Mouse (Mus musculus): Measurements from ENCODE around the gene Clrn3. TPM values are rescaled to one million over a fixed set of nuclear protein-coding genes. Genes with fewer than 3 reads are reported as not detected.
A peak's percentile ranks its signal among the peaks of the same experiment; 100 is the strongest.
"Not testable (repeated sequence)": the region's sequence is repeated elsewhere in the genome, so short reads cannot be mapped to it uniquely, and the experiment has no call there.

Clrn3 gene
- not detected for total RNA-seq (2021)

DNA sequence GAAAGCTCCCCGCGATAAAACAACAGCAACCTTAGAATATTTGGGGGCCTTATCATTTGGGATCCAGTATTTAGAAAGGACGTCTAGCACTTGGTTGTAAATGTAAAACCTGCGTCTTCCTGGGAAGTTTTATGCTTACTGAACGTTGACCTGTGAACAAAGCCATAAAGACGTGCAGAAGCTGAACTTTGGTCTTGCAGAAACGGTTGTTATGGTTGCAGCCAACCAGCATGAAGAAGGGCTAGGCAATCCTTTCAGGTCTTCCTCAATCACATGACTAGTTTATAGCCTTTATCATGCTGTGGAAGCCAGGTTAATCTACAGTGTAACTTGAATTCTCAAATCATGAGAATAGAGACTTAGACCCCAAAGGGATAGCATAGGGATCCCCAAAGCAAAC is at the start of gene Clrn3:
Gene Clrn3 (minus strand): TSS at position 140 of the 400 bp plus-strand sequence.
- intact Hi-C loops (cut with DNase I) = no loop called here
- DNase-seq (ENCODE audit: low spot score) = no peak

DNA sequence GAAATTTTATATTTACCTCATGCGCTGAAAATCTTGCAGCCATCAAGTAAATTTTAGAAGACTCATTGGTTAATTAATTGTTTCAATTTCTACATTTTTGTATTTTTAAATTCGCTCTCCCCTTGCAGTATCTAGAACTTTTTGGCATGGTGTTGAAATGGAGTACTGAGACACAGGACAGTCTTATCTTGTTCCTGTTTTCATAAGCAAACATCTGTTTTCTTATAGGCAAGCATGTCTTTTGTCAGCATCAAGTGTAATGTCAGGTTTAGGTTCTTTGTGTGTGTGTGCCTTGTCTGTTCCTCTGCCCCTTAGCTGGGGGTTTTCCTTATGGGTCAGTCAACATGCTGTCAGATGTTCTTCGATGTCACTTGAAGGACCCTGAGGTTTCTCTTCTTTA is 47.9 kb upstream of the Clrn3 start:
- DNase-seq (ENCODE audit: low spot score) = no peak
- intact Hi-C loops (cut with DNase I) = no loop called here

DNA sequence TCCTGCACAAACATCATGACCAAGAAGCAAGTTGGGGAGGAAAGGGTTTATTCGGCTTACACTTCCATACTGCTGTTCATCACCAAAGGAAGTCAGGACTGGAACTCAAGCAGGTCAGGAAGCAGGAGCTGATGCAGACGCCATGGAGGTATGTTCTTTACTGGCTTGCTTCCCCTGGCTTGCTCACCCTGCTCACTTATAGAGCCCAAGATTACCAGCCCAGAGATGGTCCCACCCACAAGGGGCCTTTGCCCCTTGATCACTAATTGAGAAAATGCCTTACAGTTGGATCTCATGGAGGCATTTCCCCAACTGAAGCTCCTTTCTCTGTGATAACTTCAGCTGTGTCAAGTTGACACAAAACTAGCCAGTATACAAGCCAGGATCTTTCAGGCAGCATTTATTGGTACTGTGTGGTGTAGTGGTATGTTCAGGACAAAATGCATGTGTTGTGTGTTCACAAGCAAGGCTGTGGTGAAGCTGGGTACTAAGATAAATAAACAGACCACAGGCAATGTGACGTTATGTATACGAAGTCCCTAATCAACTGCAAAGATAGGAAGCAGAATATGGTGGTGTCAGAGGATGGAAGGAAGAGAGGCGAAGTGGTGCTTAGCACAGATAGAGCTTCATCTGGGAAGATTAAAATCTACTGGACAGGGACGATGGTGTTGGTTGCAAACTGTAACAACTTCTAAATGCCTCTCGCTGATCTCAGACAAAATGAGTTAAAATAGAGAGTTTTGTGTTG is 47.0 kb upstream of the Clrn3 start:
- intact Hi-C loops (cut with DNase I); DNase-seq (ENCODE audit: low spot score): not testable (repeated sequence)

DNA sequence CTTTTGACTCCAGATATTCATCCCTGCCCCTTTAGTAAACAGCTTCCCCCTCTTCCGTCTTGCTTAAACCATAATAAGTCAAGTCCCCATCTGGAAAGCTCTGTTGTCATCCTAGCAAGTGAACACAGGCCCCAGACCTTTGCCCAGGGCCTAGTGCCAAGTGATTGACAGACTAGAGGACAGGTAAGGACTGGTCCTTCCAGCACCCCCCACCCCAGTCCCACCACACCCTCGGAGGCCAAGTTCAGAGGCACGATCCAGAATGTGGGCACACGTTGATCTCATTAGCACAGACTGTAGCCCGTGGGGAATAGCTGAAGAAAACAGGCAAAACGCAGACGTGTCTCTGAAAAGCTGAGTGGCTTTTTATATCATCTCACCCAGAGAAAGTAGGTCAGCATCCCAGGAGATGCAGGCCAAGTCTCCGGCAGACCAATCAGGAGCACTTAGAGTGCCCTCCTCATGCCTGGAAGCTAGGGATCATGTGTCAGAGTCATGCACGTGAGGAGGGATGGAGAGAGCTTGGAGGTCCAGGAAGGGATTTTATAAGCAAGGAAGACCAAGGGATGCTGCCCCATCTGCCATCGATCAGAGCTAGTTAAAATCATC is 43.6 kb upstream of the Clrn3 start:
- DNase-seq (ENCODE audit: low spot score) = no peak
- intact Hi-C loops (cut with DNase I) = no loop called here

DNA sequence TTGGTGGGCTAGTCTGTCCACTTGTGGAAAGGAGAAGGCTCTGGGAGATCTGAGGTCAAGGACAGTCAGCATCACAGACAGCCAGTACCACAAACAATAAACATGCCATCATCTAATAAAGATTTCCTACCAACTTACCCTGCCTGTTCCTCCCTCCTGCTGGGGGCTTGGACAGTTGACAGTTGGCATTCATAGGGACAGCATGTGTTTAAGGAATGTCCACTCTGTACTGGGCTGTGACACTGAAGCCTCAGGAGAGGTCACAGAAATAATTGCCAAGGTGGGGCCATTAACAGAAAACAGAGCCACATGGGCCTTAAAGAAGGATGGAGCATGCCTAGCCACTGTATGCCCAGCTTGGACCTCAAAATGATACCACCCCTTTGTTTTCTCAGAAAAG is 42.9 kb upstream of the Clrn3 start:
- intact Hi-C loops (cut with DNase I) = no loop called here
- DNase-seq (ENCODE audit: low spot score) = no peak

DNA sequence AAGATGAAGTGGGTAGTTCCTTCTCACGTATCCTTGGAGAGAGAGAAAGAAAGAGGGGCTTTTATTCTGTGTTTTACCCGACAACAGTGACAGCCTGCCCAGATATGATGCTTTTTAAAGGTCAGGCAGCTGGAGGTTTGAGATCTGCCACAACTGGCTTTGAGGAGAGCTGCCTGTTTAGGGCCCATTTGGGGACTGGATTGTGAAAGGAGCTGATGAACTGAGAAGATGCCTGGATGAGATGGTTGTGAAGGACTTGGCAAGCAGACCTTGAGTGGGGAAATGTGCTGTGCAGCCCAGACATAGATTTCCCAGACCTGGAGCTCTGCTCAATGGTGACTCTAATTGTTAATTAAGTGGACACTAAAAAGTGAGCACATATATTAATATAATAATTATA is 40.1 kb upstream of the Clrn3 start:
- no peak for DNase-seq (ENCODE audit: low spot score)

DNA sequence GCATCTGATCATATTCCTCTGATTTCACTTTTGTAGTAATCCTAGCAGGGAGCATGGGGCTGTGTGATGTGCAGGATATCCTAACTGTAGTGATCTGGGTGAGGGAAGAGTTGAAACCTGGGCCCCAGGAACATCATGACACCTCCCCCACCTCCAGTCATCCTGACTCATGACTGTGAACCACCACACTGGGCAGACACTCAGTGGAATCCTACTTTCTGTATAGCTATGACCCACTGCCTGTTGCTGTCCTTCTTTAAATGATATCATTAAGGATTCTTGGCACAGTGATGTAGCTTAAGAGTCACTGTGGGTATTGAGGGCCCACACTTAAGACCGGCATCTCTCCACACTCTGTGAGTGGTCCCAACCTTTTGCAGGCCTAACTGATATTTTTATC is 39.1 kb upstream of the Clrn3 start:
- DNase-seq (ENCODE audit: low spot score) = no peak
- intact Hi-C loops (cut with DNase I) = no loop called here

More for the DNA sequence above, 40.1 kb upstream of the Clrn3 start:
- intact Hi-C loops (cut with DNase I) = no loop called here

DNA sequence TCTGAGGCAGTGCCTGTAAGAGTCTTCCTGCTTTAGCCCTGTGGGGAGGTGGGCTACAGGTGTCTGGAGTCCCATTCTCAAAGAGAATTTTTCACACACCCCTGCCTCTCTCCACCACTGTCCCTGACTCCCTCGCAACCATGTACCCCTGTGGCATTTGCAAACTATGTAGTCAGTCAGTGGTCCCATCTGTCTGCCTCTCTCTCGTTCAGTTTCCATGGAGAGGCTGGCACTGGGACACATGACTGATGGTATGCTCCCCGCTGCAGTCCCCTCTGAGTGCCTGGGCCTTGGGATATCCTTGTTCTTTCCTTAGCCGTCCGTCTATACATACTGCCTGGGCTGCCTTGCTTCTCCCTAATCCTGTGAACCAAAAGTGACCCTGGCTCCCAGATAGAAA is 37.6 kb upstream of the Clrn3 start:
- intact Hi-C loops (cut with DNase I) = no loop called here
- no peak for DNase-seq (ENCODE audit: low spot score)

DNA sequence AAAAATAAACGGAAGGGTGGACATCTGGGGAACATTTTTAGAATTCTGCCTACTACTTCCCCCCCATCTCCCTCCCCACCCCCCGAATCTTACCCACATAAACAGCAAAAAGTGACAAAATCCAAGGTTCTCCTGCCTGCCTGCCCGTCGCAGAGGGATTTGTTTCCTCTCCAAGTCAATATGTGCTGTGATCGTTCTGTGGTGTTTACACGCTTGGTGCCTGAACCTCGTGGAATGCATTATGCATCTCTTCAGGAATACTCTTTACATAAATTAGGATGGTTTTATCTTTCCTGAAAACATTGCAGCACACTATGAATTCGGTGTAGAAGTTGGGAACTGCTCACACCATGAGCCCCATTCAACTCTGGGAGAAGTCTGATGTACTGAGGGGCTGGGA is 35.6 kb upstream of the Clrn3 start:
- DNase-seq (ENCODE audit: low spot score) = no peak
- intact Hi-C loops (cut with DNase I) = no loop called here

DNA sequence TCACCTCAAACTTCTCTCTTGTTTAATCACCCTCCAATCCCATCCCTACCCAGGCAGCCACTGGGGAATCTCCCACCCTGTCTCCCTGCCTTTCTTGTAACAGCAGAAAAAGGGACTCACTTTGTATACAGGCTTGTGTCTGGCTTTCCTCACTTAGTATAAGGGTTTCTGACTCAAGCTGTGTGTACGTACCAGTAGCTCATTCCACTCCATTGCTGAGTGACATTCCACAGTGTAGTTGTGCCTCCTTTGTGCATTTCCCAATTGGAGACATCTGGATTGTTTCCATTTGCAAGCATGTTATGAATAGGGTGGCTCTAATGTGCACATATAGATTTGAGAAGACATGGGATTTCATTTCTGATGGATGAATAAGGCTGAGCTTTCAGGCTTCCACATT is 31.8 kb upstream of the Clrn3 start:
- no peak for DNase-seq (ENCODE audit: low spot score)

DNA sequence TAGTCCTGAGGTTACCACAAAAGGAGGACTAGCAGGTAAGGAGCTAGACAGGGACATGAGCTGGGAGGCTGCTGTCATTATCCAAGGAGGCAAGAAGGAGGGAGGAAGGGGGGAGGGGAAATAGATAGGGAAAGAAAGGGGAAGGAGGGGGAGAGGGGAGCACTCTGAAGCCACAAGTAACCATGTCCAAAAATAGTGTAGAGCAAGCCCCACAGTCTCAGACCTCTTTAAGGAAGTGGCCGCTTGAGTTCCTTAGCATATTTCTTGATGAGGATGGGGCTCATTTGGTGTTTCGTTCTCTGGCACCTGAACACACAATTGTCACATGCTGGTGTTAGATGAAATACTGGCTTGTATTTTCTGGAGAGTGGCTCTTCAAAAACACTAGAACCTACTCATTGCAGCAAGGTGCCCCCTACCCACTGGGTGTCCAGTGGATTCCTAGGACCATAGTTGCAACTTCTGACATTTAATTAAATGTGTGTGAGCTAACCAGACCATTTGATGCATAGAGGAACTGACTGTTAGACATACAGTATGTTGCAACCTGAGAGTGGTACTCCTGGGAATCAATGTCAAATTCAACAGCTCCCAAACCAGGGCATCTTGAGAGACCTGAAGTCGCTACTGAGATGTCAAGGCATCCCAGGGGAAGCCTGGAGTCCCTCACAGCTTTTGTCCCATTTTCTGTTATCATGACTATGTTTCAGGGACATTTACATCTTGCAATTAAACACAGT is 28.4 kb upstream of the Clrn3 start:
- no peak for DNase-seq (ENCODE audit: low spot score)
- intact Hi-C loops (cut with DNase I) = no loop called here

More for the DNA sequence above, 31.8 kb upstream of the Clrn3 start:
- intact Hi-C loops (cut with DNase I) = no loop called here

DNA sequence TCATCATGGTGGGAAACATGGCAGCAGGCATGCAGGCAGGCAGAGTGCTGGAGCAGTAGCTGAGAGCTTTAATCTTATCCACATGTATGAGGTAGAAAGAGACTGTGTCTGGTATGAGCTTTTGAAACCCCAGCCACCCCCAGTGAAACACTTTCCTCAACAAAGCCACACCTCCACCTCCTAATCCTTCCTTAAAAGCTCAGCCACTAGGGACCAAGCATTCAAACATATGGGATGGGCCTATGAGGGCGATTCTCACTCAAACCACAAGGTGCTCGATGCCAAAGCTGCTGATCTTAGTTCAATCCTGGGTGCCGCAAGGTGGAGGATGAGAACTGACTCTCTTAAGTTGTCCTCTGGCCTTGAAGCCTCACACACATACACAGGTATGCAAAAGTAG is 25.1 kb upstream of the Clrn3 start:
- intact Hi-C loops (cut with DNase I) = no loop called here
- DNase-seq (ENCODE audit: low spot score) = no peak

DNA sequence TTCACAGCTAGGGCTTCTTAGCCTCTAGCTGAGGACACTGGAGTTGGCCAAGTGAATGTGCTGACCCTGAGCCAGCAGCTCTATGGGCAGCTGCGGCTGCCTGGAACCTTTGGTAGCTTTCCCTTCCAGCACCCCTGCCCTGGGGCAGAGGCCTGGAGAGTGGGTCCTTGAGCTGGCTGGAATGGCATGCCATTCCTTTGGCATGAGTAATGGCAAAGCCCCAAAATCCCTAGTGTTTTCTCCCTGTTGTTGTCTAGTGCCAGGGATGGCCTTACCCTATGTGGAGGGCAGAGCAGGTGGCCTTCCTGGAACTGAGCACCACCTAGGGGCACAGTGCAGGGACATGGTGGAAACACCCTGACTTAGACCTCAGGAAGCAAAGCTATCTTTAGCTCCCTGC is 23.1 kb upstream of the Clrn3 start:
- peak; percentile 28 for DNase-seq (ENCODE audit: low spot score)
- intact Hi-C loops (cut with DNase I) = no loop called here

DNA sequence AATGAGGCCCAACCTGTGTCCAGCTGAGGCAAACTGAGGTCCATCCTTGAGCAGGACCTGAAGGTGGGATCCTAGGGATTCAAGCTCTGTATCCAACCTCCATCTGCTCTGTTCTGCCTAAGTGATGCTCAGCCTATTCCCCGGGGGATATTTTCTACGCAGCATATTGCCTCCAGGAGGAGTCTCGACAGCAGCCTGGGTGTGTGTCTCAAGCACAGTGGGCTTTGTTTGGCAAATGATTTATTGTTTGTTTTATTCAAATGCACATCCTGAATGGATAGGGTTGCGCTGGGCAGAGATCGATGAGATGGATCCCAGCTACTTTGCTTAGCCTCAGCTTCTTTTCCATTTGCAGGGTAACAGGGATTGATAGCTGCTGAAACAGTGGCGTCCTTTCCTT is 20.0 kb upstream of the Clrn3 start:
- no peak for DNase-seq (ENCODE audit: low spot score)
- intact Hi-C loops (cut with DNase I) = no loop called here

DNA sequence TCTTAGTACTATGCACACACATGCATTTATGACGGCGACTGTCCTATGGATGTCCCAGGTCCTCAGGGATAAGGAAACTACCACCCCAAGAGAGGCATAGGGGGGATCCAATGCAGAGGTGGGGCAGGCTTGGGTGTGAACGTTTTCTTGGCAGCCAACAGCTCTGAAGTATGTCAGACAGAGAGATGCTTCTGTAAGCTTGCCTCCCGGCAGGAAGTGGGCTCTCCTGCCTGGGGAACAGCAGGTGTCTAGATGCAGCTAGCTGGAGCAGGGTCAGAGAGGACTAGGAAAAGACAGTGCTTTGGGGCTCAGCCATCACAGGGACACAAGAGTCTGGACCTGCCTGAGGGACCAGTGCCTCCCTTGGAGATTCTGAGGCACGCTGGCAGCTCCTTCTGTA is 18.1 kb upstream of the Clrn3 start:
- DNase-seq (ENCODE audit: low spot score) = no peak
- intact Hi-C loops (cut with DNase I) = no loop called here

DNA sequence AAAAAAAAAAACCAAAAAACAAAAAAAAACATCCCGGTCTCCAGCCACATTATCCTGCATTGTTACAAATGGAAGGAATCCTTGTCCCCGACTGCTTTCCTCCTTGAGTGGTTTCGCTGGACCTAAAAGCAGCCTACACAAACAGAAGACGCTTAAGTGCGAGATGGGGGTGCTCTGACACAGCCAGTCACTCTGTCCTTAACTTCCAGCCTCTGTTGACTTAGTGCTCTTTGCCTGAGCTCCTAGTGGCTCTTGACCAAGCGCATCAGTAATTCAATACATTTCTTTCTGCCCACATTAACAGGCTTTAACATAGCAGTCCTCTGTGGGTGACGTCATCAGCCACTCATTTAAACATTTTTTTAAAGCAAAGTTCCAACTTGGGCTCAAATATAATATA is 17.5 kb upstream of the Clrn3 start:
- intact Hi-C loops (cut with DNase I) = no loop called here
- DNase-seq (ENCODE audit: low spot score) = no peak

DNA sequence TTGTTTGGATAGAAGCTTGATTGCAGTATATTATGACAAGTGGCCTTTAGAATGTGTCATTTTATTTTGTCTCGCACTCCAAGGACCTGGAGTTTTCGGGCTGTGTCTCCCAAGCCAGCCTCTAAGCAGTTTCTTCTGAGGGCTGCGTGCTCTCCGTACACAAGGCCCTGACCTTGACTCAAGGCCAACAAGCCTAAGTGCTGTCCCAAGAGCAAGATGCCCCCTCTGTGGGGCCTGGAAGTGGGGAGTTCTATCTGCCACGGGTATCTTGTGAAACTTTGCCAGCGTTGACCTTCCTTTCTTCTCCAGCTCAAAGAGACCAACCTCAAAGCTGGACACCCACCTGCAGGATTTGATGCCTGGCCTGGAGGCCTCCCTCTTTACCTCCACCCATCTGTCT is 15.9 kb upstream of the Clrn3 start:
- intact Hi-C loops (cut with DNase I) = no loop called here
- DNase-seq (ENCODE audit: low spot score) = no peak

DNA sequence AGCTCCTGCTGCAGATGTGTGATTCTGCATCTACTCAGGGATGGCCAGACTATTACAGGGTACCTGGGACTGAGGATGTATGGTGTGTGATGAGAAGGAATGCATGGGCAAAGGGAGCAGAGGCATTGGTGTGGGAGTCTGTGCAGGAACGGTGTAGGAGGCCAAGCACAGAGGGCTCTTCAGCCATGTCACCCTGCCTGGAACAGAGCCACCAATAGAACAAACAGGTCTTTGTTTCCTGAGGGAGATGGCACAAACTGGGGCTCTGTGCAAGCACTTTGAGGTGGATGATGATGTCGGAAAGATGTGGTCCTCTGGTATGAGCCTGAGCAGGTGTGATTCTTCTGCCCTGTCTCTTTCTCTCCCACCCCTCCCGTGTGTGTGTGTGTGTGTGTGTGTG is 14.6 kb upstream of the Clrn3 start:
- intact Hi-C loops (cut with DNase I) = no loop called here

DNA sequence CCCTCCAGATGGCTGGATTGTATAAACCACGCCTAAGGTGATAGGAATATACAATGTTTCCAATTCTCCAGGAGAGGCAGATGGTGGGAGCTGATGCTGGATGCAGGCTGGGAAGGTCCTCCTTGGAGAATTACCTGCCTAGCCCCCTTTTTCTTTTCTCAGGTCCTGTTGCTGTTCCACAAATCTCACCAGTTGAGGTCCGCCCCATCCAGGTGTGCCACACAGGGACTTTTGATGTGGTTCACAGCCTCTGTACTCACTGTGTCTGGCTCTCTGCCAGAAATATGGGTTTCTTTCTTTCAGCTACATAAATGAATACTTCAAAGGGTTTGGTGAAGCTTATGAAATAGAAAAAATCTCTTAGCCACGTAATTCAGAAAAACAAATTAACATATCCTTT is 13.8 kb upstream of the Clrn3 start:
- intact Hi-C loops (cut with DNase I) = no loop called here
- DNase-seq (ENCODE audit: low spot score) = no peak

More for the DNA sequence above, 14.6 kb upstream of the Clrn3 start:
- DNase-seq (ENCODE audit: low spot score) = no peak

DNA sequence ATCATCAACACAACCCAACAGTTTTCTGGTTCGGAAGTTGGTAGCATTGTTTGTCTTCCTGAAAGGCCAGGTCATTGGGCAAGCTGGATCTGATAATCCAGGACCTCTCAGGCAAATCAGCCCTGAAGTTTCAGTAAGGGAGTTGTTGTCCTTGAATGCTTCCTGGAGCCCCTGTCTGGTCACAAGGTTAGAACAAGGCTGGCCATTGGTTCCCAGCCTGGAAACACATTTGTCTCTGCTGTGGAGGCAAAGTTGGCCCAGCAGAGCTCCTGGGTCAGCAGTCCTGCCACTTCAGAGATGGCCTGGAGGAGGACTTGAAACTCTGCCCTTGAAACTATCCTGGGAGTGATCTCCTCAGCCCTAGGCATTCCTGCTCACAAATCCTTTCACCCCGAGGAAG is 11.0 kb upstream of the Clrn3 start:
- intact Hi-C loops (cut with DNase I) = loop anchor here (5.0 kb wide), 1 partner anchor 198 kb away; no protein-coding TSS in a partner anchor
- no peak for DNase-seq (ENCODE audit: low spot score)

Data from heart, postnatal 25 days (tissue).